In genomic region chr16:21814861-21815668, GRCm38 (mm10) we compare ENCODE assay signal across 8 mouse cellular contexts. TPM values are rescaled to one million over a fixed set of nuclear protein-coding genes. Genes with fewer than 3 reads are reported as not detected.
DNase-seq lines count a peak whose midpoint lies in the region; ATAC-seq and TF ChIP-seq lines count a peak whose summit lies in the region.

No protein-coding gene starts in this region.

- no peak overlapping the region for H3K9ac ChIP-seq in embryonic facial prominence, embryonic 11.5 days (replicated peaks; ENCODE audit: low read length)
- H3K9ac ChIP-seq in hindbrain, embryonic 12.5 days: no peak overlapping the region; the same call in 1 of the 2 replicates

- no peaks in the 10 kb centered on the region; the same call in 1 of the 2 replicates for H3K36me3 ChIP-seq in embryonic facial prominence, embryonic 11.5 days (replicated peaks; ENCODE audit: control insufficient read depth, insufficient read depth, low read depth, low read length)
- H3K36me3 ChIP-seq in embryonic facial prominence, embryonic 10.5 days (replicated peaks): peaks cover 6% of the 10 kb centered on the region; the same call in 1 of the 2 replicates
- peaks cover 3% of the 10 kb centered on the region; the same call in 1 of the 2 replicates for H3K36me3 ChIP-seq in hindbrain, embryonic 12.5 days
- no peaks in the 10 kb centered on the region for H3K36me3 ChIP-seq in small intestine, adult 2 months (ENCODE audit: control insufficient read depth, insufficient read depth, low read length)

- H3K9me3 ChIP-seq in embryonic facial prominence, embryonic 11.5 days (replicated peaks; ENCODE audit: control insufficient read depth, low read length): no peaks in the 10 kb centered on the region
- no peaks in the 10 kb centered on the region for H3K9me3 ChIP-seq in embryonic facial prominence, embryonic 10.5 days
- H3K9me3 ChIP-seq in hindbrain, embryonic 12.5 days (replicated peaks): no peaks in the 10 kb centered on the region

- no peak for ATAC-seq in embryonic facial prominence, embryonic 11.5 days (replicated peaks; ENCODE audit: insufficient number of reproducible peaks, low FRiP score, low TSS enrichment, low read depth)
- peak; percentile 64 for ATAC-seq in activated CD4-positive, CD25-positive, alpha-beta regulatory T cell, adult 4 months
- ATAC-seq in erythroblast, adult 5-6 weeks (replicated peaks; ENCODE audit: low FRiP score, poor library complexity, severe bottlenecking): peak; percentile 68
- peak; percentile 47 for ATAC-seq in hindbrain, embryonic 12.5 days (ENCODE audit: low FRiP score)
- peak; percentile 56; the same call in 1 of the 2 replicates for ATAC-seq in megakaryocyte progenitor cell, adult 5-6 weeks (replicated peaks; ENCODE audit: poor library complexity)

- DNase-seq in embryonic facial prominence, embryonic 11.5 days (ENCODE audit: low spot score): peak; percentile 78
- no peak for DNase-seq in embryonic facial prominence, embryonic 10.5 days (ENCODE audit: low spot score)
- peak; percentile 30 to 51 for DNase-seq in layer of hippocampus, adult 8-10 months (ENCODE audit: low spot score in 2 of 2)

- H3K27me3 ChIP-seq in embryonic facial prominence, embryonic 11.5 days (ENCODE audit: control insufficient read depth, insufficient read depth, low read length): no peaks in the 10 kb centered on the region
- H3K27me3 ChIP-seq in embryonic facial prominence, embryonic 10.5 days (replicated peaks; ENCODE audit: low read depth, poor library complexity, severe bottlenecking): no peaks in the 10 kb centered on the region
- H3K27me3 ChIP-seq in hindbrain, embryonic 12.5 days: no peaks in the 10 kb centered on the region
- no peaks in the 10 kb centered on the region for H3K27me3 ChIP-seq in small intestine, adult 2 months (ENCODE audit: control insufficient read depth, insufficient read depth, low read length)

- 72% methylated on average over 11 of the region's 11 CpGs for WGBS in embryonic facial prominence, embryonic 11.5 days
- WGBS in embryonic facial prominence, embryonic 10.5 days: 74% methylated on average over 11 of the region's 11 CpGs
- WGBS in hindbrain, embryonic 12.5 days: 68% methylated on average over 11 of the region's 11 CpGs
- WGBS in small intestine, adult 2 months: 36% methylated on average over 11 of the region's 11 CpGs

- H3K27ac ChIP-seq in embryonic facial prominence, embryonic 11.5 days (replicated peaks; ENCODE audit: low read depth, low read length): no peak overlapping the region
- no peak overlapping the region for H3K27ac ChIP-seq in embryonic facial prominence, embryonic 10.5 days (replicated peaks)
- H3K27ac ChIP-seq in hindbrain, embryonic 12.5 days: peak overlapping the region; percentile 62; the same call in 1 of the 2 replicates
- H3K27ac ChIP-seq in small intestine, adult 2 months (ENCODE audit: insufficient read depth, low read depth, low read length): peak overlapping the region; percentile 8; the same call in 1 of the 2 replicates

- TF ChIP-seq POLR2A in small intestine, adult 2 months (IDR thresholded peaks at IDR 0.05; ENCODE audit: low read depth, low read length): no peak

- no peak overlapping the region; the same call in 1 of the 2 replicates for H3K4me2 ChIP-seq in embryonic facial prominence, embryonic 11.5 days (ENCODE audit: low read depth, low read length)
- H3K4me2 ChIP-seq in hindbrain, embryonic 12.5 days (replicated peaks): peak overlapping the region; percentile 25; the same call in 1 of the 2 replicates

- TF ChIP-seq CTCF in small intestine, adult 2 months (IDR thresholded peaks at IDR 0.05; ENCODE audit: extremely low read depth, insufficient read length, insufficient replicate concordance, low read depth, low read length): 0 out of 2 replicates have a peak, but pooled peaks have one; percentile 20

- H3K4me3 ChIP-seq in embryonic facial prominence, embryonic 11.5 days (ENCODE audit: low read depth, low read length): no peak overlapping the region
- no peak overlapping the region for H3K4me3 ChIP-seq in embryonic facial prominence, embryonic 10.5 days
- H3K4me3 ChIP-seq in hindbrain, embryonic 12.5 days: no peak overlapping the region
- H3K4me3 ChIP-seq in small intestine, adult 2 months (ENCODE audit: low read depth, low read length): no peak overlapping the region

- H3K4me1 ChIP-seq in embryonic facial prominence, embryonic 11.5 days (ENCODE audit: control insufficient read depth, insufficient read depth, low read length): no peaks in the 10 kb centered on the region
- no peaks in the 10 kb centered on the region for H3K4me1 ChIP-seq in embryonic facial prominence, embryonic 10.5 days
- H3K4me1 ChIP-seq in hindbrain, embryonic 12.5 days: 0 out of 2 replicates have a peak, but pooled peaks cover 3% of the 10 kb centered on the region
- H3K4me1 ChIP-seq in small intestine, adult 2 months (ENCODE audit: control insufficient read depth, insufficient read depth, insufficient read length, low read length): peaks cover 4% of the 10 kb centered on the region; the same call in 1 of the 2 replicates

RNA-seq across cellular contexts. Expression of gene Map3k13, which starts 20.9 kb away (rescaled TPM):
- 1.4 and 2.3 TPM in 2 replicates for polyA plus RNA-seq in embryonic facial prominence, embryonic 11.5 days (2014; fragmentation: Nextera tagmentation; extraction: Ambion mirVana)
- polyA plus RNA-seq in embryonic facial prominence, embryonic 10.5 days (2016; fragmentation: Nextera tagmentation; extraction: Ambion mirVana): 1.9 and 2.1 TPM in 2 replicates
- under 1 TPM; 0.19 to 0.36 TPM for polyA plus RNA-seq in activated CD4-positive, CD25-positive, alpha-beta regulatory T cell, adult 4 months (2017; shearing (Covaris generic))
- total RNA-seq in erythroblast, adult 5-6 weeks (2015; ENCODE audit: low replicate concordance): not detected in 2 replicates
- total RNA-seq in erythroblast, adult 5-6 weeks (2017; ENCODE audit: low replicate concordance): 0.14 TPM in 1 of 2 replicates, not detected in the other
- polyA plus RNA-seq in hindbrain, embryonic 12.5 days (2016; fragmentation: Nextera tagmentation; extraction: Ambion mirVana): 7.8 and 9.3 TPM in 2 replicates
- 10 to 100 TPM; 11.4 to 17.8 (median 15.0) TPM for total RNA-seq in layer of hippocampus, adult 8-10 months (2022)
- 0.10 TPM in 1 of 2 replicates, not detected in the other for total RNA-seq in megakaryocyte progenitor cell, adult 5-6 weeks (2015)
- 0.03 TPM in 1 of 2 replicates, not detected in the other for total RNA-seq in megakaryocyte progenitor cell, adult 5-6 weeks (2017)
- polyA plus RNA-seq in small intestine, adult 2 months (2012; rRNA removed): 4.6 and 11.2 TPM in 2 replicates

RNA-seq across cellular contexts. Expression of gene Ehhadh, which starts 27.5 kb away (rescaled TPM):
- 2.1 and 2.6 TPM in 2 replicates for polyA plus RNA-seq in embryonic facial prominence, embryonic 11.5 days (2014; fragmentation: Nextera tagmentation; extraction: Ambion mirVana)
- 1.8 and 2.1 TPM in 2 replicates for polyA plus RNA-seq in embryonic facial prominence, embryonic 10.5 days (2016; fragmentation: Nextera tagmentation; extraction: Ambion mirVana)
- 1 to 10 TPM; 5.0 to 6.4 TPM for polyA plus RNA-seq in activated CD4-positive, CD25-positive, alpha-beta regulatory T cell, adult 4 months (2017; shearing (Covaris generic))
- 1.3 TPM in 1 of 2 replicates, not detected in the other for total RNA-seq in erythroblast, adult 5-6 weeks (2015; ENCODE audit: low replicate concordance)
- 0.94 and 2.9 TPM in 2 replicates for total RNA-seq in erythroblast, adult 5-6 weeks (2017; ENCODE audit: low replicate concordance)
- 1.6 and 2.1 TPM in 2 replicates for polyA plus RNA-seq in hindbrain, embryonic 12.5 days (2016; fragmentation: Nextera tagmentation; extraction: Ambion mirVana)
- 1 to 10 TPM; 1.7 to 2.5 (median 2.2) TPM for total RNA-seq in layer of hippocampus, adult 8-10 months (2022)
- total RNA-seq in megakaryocyte progenitor cell, adult 5-6 weeks (2015): 2.1 and 2.3 TPM in 2 replicates
- total RNA-seq in megakaryocyte progenitor cell, adult 5-6 weeks (2017): 2.6 and 2.9 TPM in 2 replicates
- polyA plus RNA-seq in small intestine, adult 2 months (2012; rRNA removed): 20.4 and 21.1 TPM in 2 replicates

Comparison
In these comparisons a context has a peak if more than half of its experiments do, and no peak if none do; other contexts are left out.
1. H3K27ac ChIP-seq: peak in hindbrain, embryonic 12.5 days (single experiment) and small intestine, adult 2 months (single experiment); none in embryonic facial prominence, embryonic 11.5 days (single experiment) and embryonic facial prominence, embryonic 10.5 days (single experiment).